Mouse (Mus musculus) heart, embryonic 11.5 days (tissue): ENCODE results near the gene Kdm6b. TPM values are rescaled to one million over a fixed set of nuclear protein-coding genes. Genes with fewer than 3 reads are reported as not detected.
A peak's percentile ranks its signal among the peaks of the same experiment; 100 is the strongest.

Experiments used
- ATAC-seq: fragments of 200-750 bp; cut with Nextera tagmentation; replicated peaks from 2 replicates; pipeline ENCODE4 v1.8.0; 2017; ENCODE audit warnings: moderate library complexity; ENCODE audit not compliant: insufficient number of reproducible peaks, low FRiP score, low TSS enrichment
- H3K27ac ChIP-seq: fragments of 300-500 bp; sonication (generic); 2 replicates; pipeline ENCODE4 v1.5.1; 2014; ENCODE audit warnings: mild to moderate bottlenecking, low read depth, low read length
- H3K27me3 ChIP-seq: fragments of 300-500 bp; sonication (generic); 2 replicates; pipeline ENCODE4 v1.6.1; 2014; ENCODE audit warnings: mild to moderate bottlenecking, low read length, mixed read lengths; ENCODE audit not compliant: control insufficient read depth, insufficient read depth
- H3K36me3 ChIP-seq: fragments of 300-500 bp; sonication (generic); 2 replicates; pipeline ENCODE4 v1.6.1; 2014; ENCODE audit warnings: mild to moderate bottlenecking, low read length, moderate library complexity, mixed read lengths; ENCODE audit not compliant: control insufficient read depth, insufficient read depth
- H3K4me1 ChIP-seq: fragments of 300-500 bp; sonication (generic); 2 replicates; pipeline ENCODE4 v1.6.1; 2014; ENCODE audit warnings: low read length; ENCODE audit not compliant: control insufficient read depth, insufficient read depth
- H3K4me2 ChIP-seq: fragments of 300-500 bp; sonication (generic); 2 replicates; pipeline ENCODE4 v1.6.1; 2014; ENCODE audit warnings: mild to moderate bottlenecking, moderate library complexity
- H3K4me3 ChIP-seq: fragments of 300-500 bp; sonication (generic); 2 replicates; pipeline ENCODE4 v1.5.1; 2014; ENCODE audit warnings: low read depth, low read length
- H3K9ac ChIP-seq: fragments of 300-500 bp; sonication (generic); 2 replicates; pipeline ENCODE4 v1.6.1; 2014; ENCODE audit warnings: mild to moderate bottlenecking, low read depth, low read length, moderate library complexity
- H3K9me3 ChIP-seq: fragments of 300-500 bp; sonication (generic); replicated peaks from 2 replicates; pipeline ENCODE4 v1.6.1; 2016; ENCODE audit warnings: low read length; ENCODE audit not compliant: control insufficient read depth
- WGBS: fragments of 180-500 bp; shearing (Covaris S2); extraction: QIAGEN DNeasy Blood & Tissue Kit; methylation state at CpG from one replicate; pipeline ENCODE4 v1.1.7; 2014; ENCODE audit not compliant: insufficient replicate concordance; 5-methylcytosine and 5-hydroxymethylcytosine counted together
- polyA plus RNA-seq: library from polyadenylated mRNA; unstranded; fragments of >200 nt; fragmentation: Nextera tagmentation; extraction: Ambion mirVana; gene quantifications from 2 replicates; pipeline ENCODE4 v1.2.1, GENCODE M21; 2014

The Kdm6b gene
- polyA plus RNA-seq, 1 experiment from 2014 or later = 25.1 TPM

- H3K27me3 ChIP-seq = no peaks in the 10 kb centered on the region
- H3K4me1 ChIP-seq = peaks cover 29% of the 10 kb centered on the region
- 48% methylated on average over 8 of the region's 8 CpGs for WGBS
- no peak for ATAC-seq
- H3K36me3 ChIP-seq = peaks cover 30% of the 10 kb centered on the region
- H3K4me3 ChIP-seq = no peak overlapping the region
- peak overlapping the region; percentile 91 for H3K4me2 ChIP-seq
- no peaks in the 10 kb centered on the region for H3K9me3 ChIP-seq
- H3K27ac ChIP-seq = peak overlapping the region; percentile 98; the same call in 1 of the 2 replicates
- H3K9ac ChIP-seq = no peak overlapping the region
Observed at GRCm38 (mm10) chr11:69364376-69364775, 49.1 kb downstream of the Kdm6b start.

GRCm38 (mm10) chr11:69362479-69362878, 51.0 kb downstream of the Kdm6b start:
- no peak for ATAC-seq
- WGBS = 69% methylated on average over 2 of the region's 2 CpGs
- no peak overlapping the region for H3K9ac ChIP-seq
- no peaks in the 10 kb centered on the region for H3K9me3 ChIP-seq
- H3K36me3 ChIP-seq = peaks cover 38% of the 10 kb centered on the region
- H3K4me3 ChIP-seq = no peak overlapping the region
- H3K4me1 ChIP-seq = peaks cover 22% of the 10 kb centered on the region
- no peak overlapping the region for H3K27ac ChIP-seq
- no peaks in the 10 kb centered on the region for H3K27me3 ChIP-seq
- no peak overlapping the region for H3K4me2 ChIP-seq

GRCm38 (mm10) chr11:69362021-69362420, 51.5 kb downstream of the Kdm6b start:
- Histone ChIP-seq H3K4me3 (no peak overlapping the region), H3K4me2 (no peak overlapping the region), H3K9me3 (no peaks in the 10 kb centered on the region), H3K27ac (no peak overlapping the region), H3K36me3 (peaks cover 41% of the 10 kb centered on the region), H3K9ac (no peak overlapping the region), H3K27me3 (no peaks in the 10 kb centered on the region), H3K4me1 (peaks cover 22% of the 10 kb centered on the region)
- 83% methylated on average over 7 of the region's 7 CpGs for WGBS
- no peak for ATAC-seq

- peaks cover 47% of the 10 kb centered on the region for H3K36me3 ChIP-seq
- H3K27ac ChIP-seq = no peak overlapping the region
- WGBS = 89% methylated on average over 12 of the region's 12 CpGs
- no peak for ATAC-seq
- H3K4me2 ChIP-seq = no peak overlapping the region
- no peak overlapping the region for H3K9ac ChIP-seq
- H3K9me3 ChIP-seq = no peaks in the 10 kb centered on the region
- H3K4me3 ChIP-seq = no peak overlapping the region
- no peaks in the 10 kb centered on the region for H3K27me3 ChIP-seq
- no peaks in the 10 kb centered on the region for H3K4me1 ChIP-seq
Observed at GRCm38 (mm10) chr11:69357690-69358089, 55.8 kb downstream of the Kdm6b start.

GRCm38 (mm10) chr11:69356544-69356943, 56.9 kb downstream of the Kdm6b start:
- WGBS = 87% methylated on average over 5 of the region's 5 CpGs
- H3K4me2 ChIP-seq = no peak overlapping the region
- no peak overlapping the region for H3K27ac ChIP-seq
- no peaks in the 10 kb centered on the region for H3K4me1 ChIP-seq
- no peaks in the 10 kb centered on the region for H3K27me3 ChIP-seq
- no peak for ATAC-seq
- no peaks in the 10 kb centered on the region for H3K9me3 ChIP-seq
- no peak overlapping the region for H3K4me3 ChIP-seq
- H3K9ac ChIP-seq = no peak overlapping the region
- H3K36me3 ChIP-seq = peaks cover 54% of the 10 kb centered on the region

Other genes with a start within 250 kb of the Kdm6b start
- 1.1 and 2.0 TPM in 2 replicates for gene Alox8, start 215.8 kb downstream of the Kdm6b start, polyA plus RNA-seq
- 0.13 and 0.17 TPM in 2 replicates for gene Gucy2e, start 176.6 kb downstream of the Kdm6b start, polyA plus RNA-seq
- 10.1 and 13.1 TPM in 2 replicates for gene Cntrob, start 89.9 kb downstream of the Kdm6b start, polyA plus RNA-seq
- gene Trappc1, start 89.7 kb downstream of the Kdm6b start, polyA plus RNA-seq = 189 and 202 TPM in 2 replicates
- gene Kcnab3, start 87.4 kb downstream of the Kdm6b start, polyA plus RNA-seq = 0.56 and 0.70 TPM in 2 replicates
- gene Rnf227, start 73.2 kb downstream of the Kdm6b start, polyA plus RNA-seq = 7.8 and 8.6 TPM in 2 replicates
- 15.5 and 21.8 TPM in 2 replicates for gene Chd3, start 44.3 kb downstream of the Kdm6b start, polyA plus RNA-seq
- gene Naa38, start 18.2 kb downstream of the Kdm6b start, polyA plus RNA-seq = 166 and 170 TPM in 2 replicates
- gene Cyb5d1, start 18.0 kb downstream of the Kdm6b start, polyA plus RNA-seq = 19.6 and 25.0 TPM in 2 replicates
- 30.5 and 31.7 TPM in 2 replicates for gene Tmem88, start 15.4 kb downstream of the Kdm6b start, polyA plus RNA-seq
- gene Dnah2, start 135.4 kb upstream of the Kdm6b start, polyA plus RNA-seq = 0.20 and 1.3 TPM in 2 replicates
- gene Efnb3, start 146.5 kb upstream of the Kdm6b start, polyA plus RNA-seq = 15.2 and 19.0 TPM in 2 replicates
- gene Wrap53, start 166.6 kb upstream of the Kdm6b start, polyA plus RNA-seq = 20.3 and 22.9 TPM in 2 replicates
- gene Trp53, start 166.7 kb upstream of the Kdm6b start, polyA plus RNA-seq = 103 and 107 TPM in 2 replicates
- gene Atp1b2, start 192.3 kb upstream of the Kdm6b start, polyA plus RNA-seq = 31.0 and 36.2 TPM in 2 replicates
- gene Shbg, start 204.2 kb upstream of the Kdm6b start, polyA plus RNA-seq = 1.5 TPM in 1 of 2 replicates, not detected in the other
- gene Sat2, start 208.3 kb upstream of the Kdm6b start, polyA plus RNA-seq = 15.2 and 16.4 TPM in 2 replicates
- gene Fxr2, start 219.3 kb upstream of the Kdm6b start, polyA plus RNA-seq = 21.1 and 29.0 TPM in 2 replicates
- not detected in 2 replicates for gene Sox15, start 241.6 kb upstream of the Kdm6b start, polyA plus RNA-seq
- gene Mpdu1, start 249.0 kb upstream of the Kdm6b start, polyA plus RNA-seq = 16.5 and 35.1 TPM in 2 replicates